In the genomic region with DNA sequence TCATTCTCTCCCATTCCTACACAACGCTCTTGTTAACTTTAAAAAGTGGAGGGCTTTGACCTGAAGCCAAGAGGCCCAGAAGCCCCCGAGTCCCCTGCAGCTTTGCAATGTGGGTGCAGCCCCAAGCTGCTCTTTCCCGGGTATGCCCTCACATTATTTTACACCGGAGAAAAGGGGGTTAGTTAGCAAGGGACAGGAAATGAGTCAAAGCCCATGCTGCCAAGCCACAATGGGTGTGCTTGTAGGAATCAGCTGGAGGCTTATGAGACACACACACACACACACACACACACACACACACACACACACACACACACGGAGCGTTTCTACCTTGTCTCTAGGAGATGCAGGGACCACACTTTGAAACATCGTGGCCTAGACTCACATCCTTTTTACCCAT, we compare ENCODE assay signal across 21 mouse cellular contexts.
DNase-seq lines count a peak whose midpoint lies in the region; ATAC-seq and TF ChIP-seq lines count a peak whose summit lies in the region.
"Had no signal": no experiment of that assay in that cellular context is flagged by ENCODE, and none has a peak within 500 bp of the region (broad histone marks: within the 10 kb centered on the region; RNA-seq: fewer than 3 reads in every experiment).

No protein-coding gene starts in this region.

- H3K4me3 ChIP-seq in layer of hippocampus, adult 2 months = no peak overlapping the region
- H3K4me3 ChIP-seq in bone marrow macrophage, adult 2 months (ENCODE audit: insufficient read depth, low read length) = peak overlapping the region; percentile 17
- H3K4me3 ChIP-seq: erythroblast, embryonic 14.5 days; heart, embryonic 15.5 days; hindbrain, embryonic 15.5 days; limb, embryonic 12.5 days; midbrain, embryonic 15.5 days; neural tube, embryonic 12.5 days had no signal

- no peak for DNase-seq in layer of hippocampus, adult 2 months (ENCODE audit: low spot score in 2 of 2)
- no peak for DNase-seq in layer of hippocampus, adult 11-12 months (ENCODE audit: low spot score)
- peak; percentile 23 for DNase-seq in CD4-positive helper T cell, adult 2 months (ENCODE audit: low read depth, low spot score)
- no peak for DNase-seq in right cerebral cortex, postnatal 4 days
- DNase-seq in layer of hippocampus, adult 9-11 months = no peak
- DNase-seq: adrenal gland, adult 8-10 months; cerebellum, postnatal 14 days; forebrain, postnatal 0 days; gastrocnemius, postnatal 10 days; kidney, postnatal 10 days; lung, postnatal 14 days had no signal

- peak overlapping the region; percentile 67 for H3K27ac ChIP-seq in layer of hippocampus, adult 2 months
- H3K27ac ChIP-seq in bone marrow macrophage, adult 2 months (ENCODE audit: insufficient read depth, low read depth, low read length) = peak overlapping the region; percentile 90
- H3K27ac ChIP-seq: heart, embryonic 15.5 days; hindbrain, embryonic 15.5 days; limb, embryonic 12.5 days; liver, embryonic 14.5 days; midbrain, embryonic 15.5 days; neural tube, embryonic 12.5 days had no signal

- ATAC-seq in megakaryocyte progenitor cell, adult 5-6 weeks (replicated peaks; ENCODE audit: poor library complexity) = peak; percentile 25
- ATAC-seq: forebrain, postnatal 0 days; intestine, postnatal 0 days; midbrain, embryonic 15.5 days had no signal

- H3K4me1 ChIP-seq in bone marrow macrophage, adult 2 months (ENCODE audit: control insufficient read depth, insufficient read depth, low read length) = peaks cover 48% of the 10 kb centered on the region

- no peak for TF ChIP-seq CTCF in layer of hippocampus, adult 2 months (conservative IDR thresholded peaks at IDR 0.05)
- no peak for TF ChIP-seq CTCF in bone marrow macrophage, adult 2 months (IDR thresholded peaks at IDR 0.05; ENCODE audit: low read depth, low read length)

- TF ChIP-seq POLR2A in bone marrow macrophage, adult 2 months (IDR thresholded peaks at IDR 0.05; ENCODE audit: borderline replicate concordance, low read depth, low read length) = no peak
